Mouse (Mus musculus) midbrain, postnatal 0 days (tissue): ENCODE data around the gene F11. TPM values are rescaled to one million over a fixed set of nuclear protein-coding genes. Genes with fewer than 3 reads are reported as not detected.

Experiments used
- ATAC-seq: fragments of 200-750 bp; cut with Nextera tagmentation; 2 replicates; pipeline ENCODE4 v1.8.0; 2017; ENCODE audit warnings: moderate number of reproducible peaks, mild to moderate bottlenecking, moderate TSS enrichment, moderate library complexity; ENCODE audit not compliant: low FRiP score
- DNase-seq: peaks from one replicate; pipeline ENCODE4 v3.0.0-alpha.2; 2015; ENCODE audit warnings: low spot score
- H3K27ac ChIP-seq: fragments of 300-500 bp; sonication (generic); 2 replicates; pipeline ENCODE4 v1.5.1; 2014; ENCODE audit warnings: low read depth, mild to moderate bottlenecking, low read length, mixed read lengths
- H3K27me3 ChIP-seq: fragments of 300-500 bp; sonication (generic); 2 replicates; pipeline ENCODE4 v1.6.1; 2014; ENCODE audit warnings: low read length, control low read depth, mixed read lengths; ENCODE audit not compliant: insufficient read depth
- H3K36me3 ChIP-seq: fragments of 300-500 bp; sonication (generic); 2 replicates; pipeline ENCODE4 v1.6.1; 2014; ENCODE audit warnings: low read length, control low read depth, mixed read lengths; ENCODE audit not compliant: insufficient read depth
- H3K4me1 ChIP-seq: fragments of 300-500 bp; sonication (generic); 2 replicates; pipeline ENCODE4 v1.6.1; 2014; ENCODE audit warnings: mild to moderate bottlenecking, control low read depth, antibody characterized with exemption, low read length, mixed read lengths; ENCODE audit not compliant: insufficient read depth
- H3K4me2 ChIP-seq: fragments of 300-500 bp; sonication (generic); 2 replicates; pipeline ENCODE4 v1.6.1; 2014; ENCODE audit warnings: low read depth, mild to moderate bottlenecking, low read length, mixed read lengths; ENCODE audit not compliant: poor library complexity, severe bottlenecking
- H3K4me3 ChIP-seq: fragments of 300-500 bp; sonication (generic); 2 replicates; pipeline ENCODE4 v1.5.1; 2014; ENCODE audit warnings: low read depth, mild to moderate bottlenecking, low read length, moderate library complexity
- H3K9ac ChIP-seq: fragments of 300-500 bp; sonication (generic); replicated peaks from 2 replicates; pipeline ENCODE4 v1.6.1; 2014; ENCODE audit warnings: mild to moderate bottlenecking, low read length, moderate library complexity, mixed read lengths; ENCODE audit not compliant: poor library complexity, severe bottlenecking
- H3K9me3 ChIP-seq: fragments of 300-500 bp; sonication (generic); 2 replicates; pipeline ENCODE4 v1.6.1; 2016; ENCODE audit warnings: low read length, control low read depth
- CTCF ChIP-seq: IDR thresholded peaks from 2 replicates; pipeline ENCODE4 v1.5.1; 2016; ENCODE audit warnings: antibody characterized with exemption, mild to moderate bottlenecking
- WGBS: fragments of 180-500 bp; shearing (Covaris S2); extraction: QIAGEN DNeasy Blood & Tissue Kit; methylation state at CpG from one replicate; pipeline ENCODE4 v1.1.7; 2014; 5-methylcytosine and 5-hydroxymethylcytosine counted together
- polyA plus RNA-seq: library from polyadenylated mRNA; unstranded; fragments of >200 nt; fragmentation: Nextera tagmentation; extraction: Ambion mirVana; gene quantifications from 2 replicates; pipeline ENCODE4 v1.2.1, GENCODE M21; 2015
- total RNA-seq: library from RNA; depleted of rRNA; stranded (reverse); fragments of >200 nt; gene quantifications from 2 replicates; pipeline ENCODE4 v1.2.3, GENCODE M21; 2014

Gene F11
- total and polyA plus RNA-seq, 2 experiments from 2014 or later: not detected

DNA sequence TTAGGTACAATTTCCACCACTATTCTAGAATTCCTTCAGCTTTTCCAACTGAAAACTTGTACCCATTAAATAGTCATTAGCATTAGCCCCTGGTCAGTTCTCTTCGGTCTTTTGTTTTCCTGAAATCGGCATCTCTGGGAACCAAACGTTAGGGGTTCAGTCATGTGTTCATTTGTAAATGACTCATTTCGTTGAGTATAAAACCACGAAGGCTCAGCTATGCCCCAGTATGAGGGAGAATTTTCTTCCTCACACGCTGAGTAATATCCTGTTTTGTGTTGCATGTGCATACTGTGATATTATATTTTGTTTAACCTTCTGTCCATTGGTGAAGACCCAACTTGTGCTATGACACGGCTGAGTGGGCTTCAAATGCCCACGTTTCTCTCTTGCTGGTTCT, 3.4 kb downstream of the F11 start:
- no peak overlapping the region for H3K9ac ChIP-seq

DNA sequence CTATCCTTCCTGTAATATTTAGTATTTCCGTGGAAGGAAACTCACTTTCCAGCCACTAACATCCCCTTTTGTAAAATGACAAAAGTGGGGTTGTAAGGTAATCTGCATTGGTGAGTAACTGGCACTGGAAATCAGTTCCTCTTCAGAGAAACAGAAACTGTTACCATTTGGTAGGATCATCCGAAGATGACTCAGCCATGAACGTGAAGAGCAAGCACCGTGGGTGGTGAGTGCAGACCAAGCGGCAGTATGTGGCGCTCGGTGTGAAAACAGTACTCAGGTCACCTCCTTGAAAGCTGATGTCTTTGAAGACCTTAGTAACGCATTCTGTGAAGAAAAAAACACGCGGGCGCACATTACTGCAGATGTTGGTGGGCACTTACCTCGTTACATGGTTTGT, 6.8 kb downstream of the F11 start:
- 90% methylated on average over 12 of the region's 12 CpGs for WGBS
- TF ChIP-seq CTCF: no peak
- ATAC-seq: no peak

More for the DNA sequence above, 3.4 kb downstream of the F11 start:
- Histone ChIP-seq H3K27me3 (no peaks in the 10 kb centered on the region), H3K9me3 (no peaks in the 10 kb centered on the region), H3K27ac (no peak overlapping the region), H3K4me1 (no peaks in the 10 kb centered on the region), H3K4me2 (no peak overlapping the region), H3K36me3 (no peaks in the 10 kb centered on the region), H3K4me3 (no peak overlapping the region)
- WGBS: 82% methylated on average over 8 of the region's 8 CpGs
- no peak for DNase-seq
- no peak for ATAC-seq
- TF ChIP-seq CTCF: no peak

DNA sequence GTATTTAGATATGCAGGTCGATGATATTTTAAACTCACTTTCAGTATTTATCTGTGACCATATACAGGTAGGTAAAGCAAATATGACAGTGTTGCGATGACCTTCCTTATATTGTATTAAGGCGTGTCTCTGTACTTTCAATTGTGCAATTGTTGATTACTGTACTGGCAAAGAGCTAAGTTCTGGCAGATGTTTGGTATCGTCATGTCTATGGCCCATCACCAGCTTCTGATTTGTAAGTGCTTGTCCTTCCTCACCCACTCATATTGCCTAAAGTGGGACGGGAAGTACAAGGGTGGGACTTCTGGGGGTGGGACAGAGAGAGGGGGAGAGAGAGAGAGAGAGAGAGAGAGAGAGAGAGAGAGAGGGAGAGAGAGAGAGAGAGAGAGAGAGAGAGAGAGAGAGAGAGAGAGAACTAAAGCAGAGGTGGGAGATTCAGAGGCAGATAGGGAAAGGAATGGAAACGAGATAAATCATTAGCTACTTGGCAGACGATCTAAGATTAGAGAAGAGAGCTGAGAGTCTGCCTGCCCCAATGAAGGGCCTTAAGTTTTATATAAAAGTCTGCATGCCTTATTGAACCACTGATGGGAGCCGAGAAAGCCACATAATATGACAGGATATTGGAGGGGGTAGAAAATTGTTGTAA, 7.5 kb downstream of the F11 start:
- Histone ChIP-seq H3K4me1 (no peaks in the 10 kb centered on the region), H3K27ac (no peak overlapping the region), H3K4me2 (no peak overlapping the region), H3K36me3 (no peaks in the 10 kb centered on the region), H3K9ac (no peak overlapping the region), H3K4me3 (no peak overlapping the region), H3K9me3 (no peaks in the 10 kb centered on the region), H3K27me3 (no peaks in the 10 kb centered on the region)
- TF ChIP-seq CTCF: no peak
- DNase-seq: no peak
- 88% methylated on average over 8 of the region's 8 CpGs for WGBS
- ATAC-seq: no peak

More for the DNA sequence above, 6.8 kb downstream of the F11 start:
- no peaks in the 10 kb centered on the region for H3K4me1 ChIP-seq
- no peak for DNase-seq
- no peak overlapping the region for H3K9ac ChIP-seq
- no peak overlapping the region for H3K4me2 ChIP-seq
- H3K27ac ChIP-seq: no peak overlapping the region
- no peaks in the 10 kb centered on the region for H3K36me3 ChIP-seq
- H3K4me3 ChIP-seq: no peak overlapping the region
- H3K27me3 ChIP-seq: no peaks in the 10 kb centered on the region
- no peaks in the 10 kb centered on the region for H3K9me3 ChIP-seq

DNA sequence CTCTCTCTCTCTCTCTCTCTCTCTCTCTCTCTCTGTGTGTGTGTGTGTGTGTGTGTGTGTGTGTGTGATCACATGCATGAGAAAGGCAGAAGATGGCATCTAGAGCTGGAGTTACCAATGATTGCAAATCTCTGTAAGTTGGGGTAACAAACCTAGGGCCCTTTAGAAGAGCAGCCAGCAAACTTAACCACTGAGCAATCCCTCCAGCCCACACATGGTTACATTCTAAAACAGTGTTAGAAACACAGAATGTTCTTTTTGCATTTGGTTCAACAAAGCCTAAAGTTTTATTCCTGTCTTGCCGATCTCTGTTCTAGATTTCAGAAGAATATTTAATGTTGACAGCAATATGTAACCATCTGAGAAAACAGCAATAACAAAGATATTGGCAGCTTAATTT, 8.2 kb downstream of the F11 start:
- no peaks in the 10 kb centered on the region for H3K4me1 ChIP-seq
- no peak for DNase-seq
- no peak overlapping the region for H3K9ac ChIP-seq
- no peaks in the 10 kb centered on the region for H3K27me3 ChIP-seq
- no peak for TF ChIP-seq CTCF
- H3K4me3 ChIP-seq: no peak overlapping the region
- H3K36me3 ChIP-seq: no peaks in the 10 kb centered on the region
- H3K27ac ChIP-seq: no peak overlapping the region
- ATAC-seq: no peak
- 91% methylated on average over 1 of the region's 1 CpGs for WGBS
- no peak overlapping the region for H3K4me2 ChIP-seq
- H3K9me3 ChIP-seq: no peaks in the 10 kb centered on the region

DNA sequence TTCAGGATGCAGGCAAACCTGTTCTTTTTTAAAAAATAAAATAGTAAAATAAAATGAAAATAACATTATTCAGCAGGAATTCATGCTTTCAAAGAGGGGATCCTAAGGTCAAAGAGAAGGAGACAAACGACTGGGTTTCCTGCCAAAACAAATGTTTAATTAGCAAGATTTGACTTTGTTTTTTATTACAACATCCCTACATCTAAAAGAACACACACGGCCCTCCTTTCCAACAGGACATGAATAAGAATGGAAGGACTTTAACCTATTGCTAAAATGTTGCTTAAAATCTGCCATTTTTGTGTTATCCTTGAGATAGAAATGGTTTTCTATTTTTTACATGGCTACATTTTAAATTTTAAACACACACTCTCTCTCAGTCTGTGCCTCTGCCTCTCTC, 8.7 kb downstream of the F11 start:
- no peak for DNase-seq
- 62% methylated on average over 2 of the region's 2 CpGs for WGBS

DNA sequence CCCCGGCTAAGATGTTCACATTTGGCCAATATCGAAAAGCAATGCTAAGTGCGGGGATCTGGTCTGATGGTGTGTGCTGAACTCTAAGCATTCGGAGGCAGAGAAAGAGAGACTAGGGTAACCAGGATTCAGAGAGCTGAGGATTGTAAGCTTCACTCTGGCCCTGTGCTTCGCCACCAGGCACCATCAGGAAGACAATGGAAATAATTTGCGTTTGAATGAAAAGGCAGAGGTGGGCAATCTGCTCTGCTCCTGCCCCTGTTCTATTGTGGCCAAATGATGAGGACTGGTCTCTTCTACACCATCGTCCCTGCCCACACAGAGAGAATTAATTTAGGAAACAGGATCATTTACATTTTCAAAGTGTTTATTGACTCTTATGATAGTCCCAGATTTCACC, 15.5 kb downstream of the F11 start:
- DNase-seq (no peak), ATAC-seq (no peak)
- 40% methylated on average over 7 of the region's 7 CpGs for WGBS
- Histone ChIP-seq H3K4me2 (no peak overlapping the region), H3K4me1 (no peaks in the 10 kb centered on the region), H3K9ac (no peak overlapping the region), H3K36me3 (no peaks in the 10 kb centered on the region), H3K4me3 (no peak overlapping the region), H3K9me3 (no peaks in the 10 kb centered on the region), H3K27me3 (no peaks in the 10 kb centered on the region), H3K27ac (no peak overlapping the region)
- no peak for TF ChIP-seq CTCF

More for the DNA sequence above, 8.7 kb downstream of the F11 start:
- Histone ChIP-seq H3K4me1 (no peaks in the 10 kb centered on the region), H3K36me3 (no peaks in the 10 kb centered on the region), H3K27me3 (no peaks in the 10 kb centered on the region), H3K4me2 (no peak overlapping the region), H3K9me3 (no peaks in the 10 kb centered on the region), H3K4me3 (no peak overlapping the region), H3K9ac (no peak overlapping the region), H3K27ac (no peak overlapping the region)
- no peak for TF ChIP-seq CTCF
- no peak for ATAC-seq
